8 mouse cellular contexts compared by ENCODE assay signal in the genomic region with DNA sequence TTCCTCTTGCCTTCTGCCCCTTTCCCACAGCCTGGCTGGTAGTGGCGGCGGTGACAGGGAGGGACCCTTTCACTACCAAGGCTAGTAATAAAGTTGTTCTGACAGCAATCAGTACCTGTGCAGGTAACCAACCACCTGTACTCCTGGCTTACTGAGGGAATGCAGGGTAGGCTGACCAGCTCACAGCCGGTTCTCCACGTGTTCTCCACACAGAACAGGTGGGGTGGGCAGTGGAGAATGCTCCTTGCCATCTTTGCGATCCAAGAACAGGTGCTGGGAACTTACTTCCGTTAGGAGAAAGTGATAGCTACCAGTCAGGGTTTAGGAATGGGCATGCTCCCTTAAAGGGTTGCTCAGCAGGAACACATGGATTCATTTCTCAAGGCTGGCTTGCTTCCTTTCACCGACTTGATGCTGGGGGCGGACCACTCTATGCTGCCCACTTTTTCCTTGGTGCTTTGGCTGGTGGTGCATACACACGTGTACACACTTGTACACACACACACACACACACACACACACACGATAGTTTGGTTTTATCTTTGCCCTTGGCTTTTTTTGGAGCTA. TPM values are rescaled to one million over a fixed set of nuclear protein-coding genes. Genes with fewer than 3 reads are reported as not detected.
DNase-seq lines count a peak whose midpoint lies in the region; ATAC-seq and TF ChIP-seq lines count a peak whose summit lies in the region.

No protein-coding gene starts in this region.

- intact Hi-C loops in gastrocnemius, adult 2 months (cut with DNase I) = no loop called here
- intact Hi-C loops in gastrocnemius, postnatal 14 days (cut with DNase I; ENCODE audit: low total_unique reads) = loop anchor here (10.0 kb wide), 1 partner anchor 126 kb away; no protein-coding TSS in a partner anchor
- intact Hi-C loops in left cerebral cortex, postnatal 4 days (cut with DNase I) = loop anchor here (5.0 to 10.0 kb wide), 3 partner anchors 126 to 531 kb away; no protein-coding TSS in a partner anchor

- H3K9me3 ChIP-seq in neural tube, embryonic 12.5 days = no peaks in the 10 kb centered on the region

- 13% methylated on average over 10 of the region's 10 CpGs for WGBS in neural tube, embryonic 12.5 days

- no peak for TF ChIP-seq POLR2A in embryonic fibroblast, embryonic 13.5 days (IDR thresholded peaks at IDR 0.05; ENCODE audit: low read depth, low read length)

- peak overlapping the region; percentile 79 for H3K4me2 ChIP-seq in neural tube, embryonic 12.5 days (replicated peaks)

- peak overlapping the region; percentile 76 for H3K27ac ChIP-seq in gastrocnemius, adult 2 months
- no peak overlapping the region for H3K27ac ChIP-seq in embryonic fibroblast, embryonic 13.5 days (ENCODE audit: insufficient read depth, low read length)
- H3K27ac ChIP-seq in neural tube, embryonic 12.5 days = peak overlapping the region; percentile 81; the same call in 1 of the 2 replicates

- ATAC-seq in neural tube, embryonic 12.5 days (ENCODE audit: low FRiP score, low read depth) = no peak

- H3K36me3 ChIP-seq in neural tube, embryonic 12.5 days = no peaks in the 10 kb centered on the region

- H3K4me3 ChIP-seq in gastrocnemius, adult 2 months = peak overlapping the region; percentile 81
- peak overlapping the region; percentile 72 for H3K4me3 ChIP-seq in embryonic fibroblast, embryonic 13.5 days (ENCODE audit: insufficient read depth, low read length)
- H3K4me3 ChIP-seq in neural tube, embryonic 12.5 days = peak overlapping the region; percentile 87

- H3K27me3 ChIP-seq in neural tube, embryonic 12.5 days (replicated peaks) = no peaks in the 10 kb centered on the region

- H3K4me1 ChIP-seq in embryonic fibroblast, embryonic 13.5 days (ENCODE audit: control insufficient read depth, insufficient read depth, low read length) = 0 out of 2 replicates have a peak, but pooled peaks cover 5% of the 10 kb centered on the region
- H3K4me1 ChIP-seq in neural tube, embryonic 12.5 days = peaks cover 11% of the 10 kb centered on the region

- no peak for TF ChIP-seq CTCF in gastrocnemius, adult 2 months (IDR thresholded peaks at IDR 0.05)
- TF ChIP-seq CTCF in embryonic fibroblast, embryonic 13.5 days (IDR thresholded peaks at IDR 0.05; ENCODE audit: borderline replicate concordance, insufficient read depth, low read length) = no peak

- peak overlapping the region; percentile 83 for H3K9ac ChIP-seq in neural tube, embryonic 12.5 days

- no peak for DNase-seq in gastrocnemius, adult 2 months
- DNase-seq in gastrocnemius, postnatal 14 days = no peak
- DNase-seq in 3134 (ENCODE audit: extremely low read depth, insufficient read length, low spot score) = peak; percentile 45
- peak; percentile 6 for DNase-seq in left cerebral cortex, postnatal 4 days
- DNase-seq in cerebellum, postnatal 4 days (ENCODE audit: low spot score in 2 of 2) = no peak
- no peak for DNase-seq in kidney, postnatal 10 days

RNA-seq across cellular contexts. Expression of a gene that starts 0.9 kb away (rescaled TPM):
- total RNA-seq in gastrocnemius, adult 2 months (2021) = 1 to 10 TPM; 1.3 to 2.0 TPM
- 1 to 10 TPM; 3.5 to 4.0 TPM for total RNA-seq in gastrocnemius, postnatal 14 days (2021)
- polyA plus RNA-seq in embryonic fibroblast, embryonic 13.5 days (2011; ENCODE audit: insufficient read length, low read depth, missing spikeins) = 6.3 and 9.5 TPM in 2 replicates
- total RNA-seq in left cerebral cortex, postnatal 4 days (2021) = 10 to 100 TPM; 74.8 to 87.6 TPM
- polyA plus RNA-seq in neural tube, embryonic 12.5 days (2016; fragmentation: Nextera tagmentation; extraction: Ambion mirVana) = 7.9 TPM in 2 replicates

Comparison
In these comparisons a context has a peak if more than half of its experiments do, and no peak if none do; other contexts are left out.
1. DNase-seq: peak in 3134 (single experiment) and left cerebral cortex, postnatal 4 days (single experiment); none in gastrocnemius, adult 2 months (single experiment), gastrocnemius, postnatal 14 days (single experiment), cerebellum, postnatal 4 days (0 of 2) and kidney, postnatal 10 days (single experiment).
2. RNA of a gene that starts 0.9 kb away (total RNA-seq): 74.8 to 87.6 TPM in left cerebral cortex, postnatal 4 days; 3.5 to 4.0 TPM in gastrocnemius, postnatal 14 days and 1.3 to 2.0 TPM in gastrocnemius, adult 2 months; every median in the first group is over 10 times any median in the second.
3. Peak in every context shown above with its lines, with median percentiles within 50 percentile points of each other: H3K4me3 ChIP-seq.